Mouse (Mus musculus) frontal cortex, adult 2 months (tissue): ENCODE measurements around the gene Lonp2. TPM values are rescaled to one million over a fixed set of nuclear protein-coding genes. Genes with fewer than 3 reads are reported as not detected.
A peak's percentile ranks its signal among the peaks of the same experiment; 100 is the strongest.

ENCODE experiments used
- DNase-seq, 2 experiments: peaks; one replicate each; pipeline ENCODE4 v3.0.0; 2022; ENCODE audit warnings: low spot score in 1 of 2; ENCODE audit errors: extremely low spot score in 1 of 2
- polyA plus RNA-seq: library from polyadenylated mRNA; depleted of rRNA; stranded (reverse); fragments of >200 nt; gene quantifications from 2 replicates; pipeline ENCODE4 v1.2.3, GENCODE M21; 2012; rRNA removed

Gene Lonp2
- polyA plus RNA-seq, result 49.1 and 51.8 TPM in 2 replicates

DNA sequence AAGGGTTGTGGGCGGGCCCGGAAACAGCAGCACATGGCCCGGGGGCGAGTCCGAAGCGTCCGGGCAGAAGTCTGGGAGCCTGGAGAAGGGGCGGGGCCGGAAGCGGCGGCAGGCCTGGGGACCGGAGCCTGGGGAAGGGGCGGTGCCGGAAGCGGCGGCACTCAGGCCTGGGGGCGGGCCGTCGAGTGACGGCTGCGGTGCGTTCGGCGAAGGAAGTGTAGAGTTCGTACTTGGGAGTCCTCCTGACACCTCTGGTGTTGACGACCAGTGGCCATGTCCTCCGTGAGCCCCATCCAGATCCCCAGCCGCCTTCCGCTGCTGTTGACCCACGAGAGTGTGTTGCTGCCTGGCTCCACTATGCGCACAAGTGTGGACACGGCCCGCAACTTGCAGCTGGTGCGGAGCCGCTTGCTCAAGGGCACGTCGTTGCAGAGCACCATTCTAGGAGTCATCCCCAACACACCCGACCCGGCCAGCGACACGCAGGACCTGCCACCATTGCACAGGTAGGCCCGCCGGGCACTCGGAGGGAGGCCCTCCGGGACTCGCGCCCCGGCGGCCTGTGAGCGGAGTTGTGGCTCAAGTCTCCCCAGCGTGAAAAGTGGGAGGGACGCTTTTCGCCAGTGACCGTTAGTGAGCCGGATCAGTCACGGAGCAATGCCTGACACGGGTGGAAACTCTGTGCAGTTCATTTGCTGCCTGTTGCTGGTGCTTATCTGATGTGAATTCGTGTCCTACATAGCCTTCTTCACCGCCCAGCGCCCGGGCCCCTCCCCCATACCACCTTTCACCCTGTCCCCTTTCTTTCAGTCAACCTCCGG, at the start of gene Lonp2:
Gene Lonp2, plus strand, starts transcription at position 133 of the 821 bp plus-strand sequence.
- DNase-seq, result peak; percentile 94 to 97

DNA sequence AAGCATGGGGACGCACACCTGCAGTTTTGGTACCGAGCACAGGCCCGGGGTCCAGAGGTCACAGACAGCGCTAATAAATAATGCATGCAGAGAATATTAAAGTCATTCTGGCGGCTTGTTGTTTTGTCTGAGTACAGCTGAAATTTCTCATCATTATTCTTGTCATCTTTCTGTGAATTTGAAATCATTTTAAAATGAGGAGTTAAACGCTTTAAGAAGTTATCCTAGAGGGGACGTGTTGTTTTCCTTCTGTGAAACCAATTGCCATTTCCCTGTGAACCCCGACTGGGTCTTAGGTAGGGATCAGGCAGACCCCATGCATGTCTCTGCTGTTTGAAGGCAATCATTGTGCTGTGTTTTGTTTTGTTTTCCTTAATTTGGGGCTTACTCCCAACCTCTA, 46.3 kb upstream of the Lonp2 start:
- no peak for DNase-seq

DNA sequence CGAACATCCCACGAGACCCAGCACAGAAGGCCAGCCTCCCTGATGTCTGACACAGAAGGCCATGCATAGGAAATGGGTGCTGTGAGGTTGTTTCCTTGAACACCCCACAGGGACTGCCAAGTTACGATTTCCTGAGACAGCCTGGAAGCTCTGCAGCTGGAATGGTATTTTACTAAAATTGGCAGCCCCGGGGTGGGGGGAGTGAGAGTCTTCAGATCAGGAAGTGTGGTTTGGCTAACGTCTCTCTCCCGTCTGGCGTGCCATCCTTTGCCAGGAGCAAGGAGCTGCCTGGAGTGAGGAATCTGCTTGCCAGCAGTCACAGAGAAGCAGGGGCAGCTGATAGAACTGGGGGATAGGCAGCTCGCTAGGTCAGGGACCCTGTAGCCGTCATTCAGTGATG, 45.8 kb upstream of the Lonp2 start:
- DNase-seq, result peak; percentile 69 to 78

DNA sequence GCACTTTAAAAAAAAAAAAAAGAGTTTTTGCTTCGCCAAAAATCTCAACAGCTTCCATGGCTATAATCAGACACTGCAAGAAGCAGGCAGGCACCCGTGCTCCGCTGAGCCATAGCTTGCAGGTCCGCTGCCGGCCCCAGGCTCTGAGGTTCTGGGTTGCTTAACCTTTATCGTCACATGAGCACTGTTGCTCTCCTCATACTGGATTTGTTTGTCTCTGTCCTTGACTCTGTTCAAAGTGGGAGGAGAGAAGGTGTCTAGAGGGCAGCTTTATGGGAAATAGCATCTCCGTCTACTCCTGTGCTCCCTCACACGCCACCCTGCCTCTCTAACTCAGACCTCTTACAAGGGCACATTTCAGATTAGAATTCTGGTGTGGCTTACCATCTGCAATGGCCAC, 45.1 kb upstream of the Lonp2 start:
- DNase-seq, result no peak

DNA sequence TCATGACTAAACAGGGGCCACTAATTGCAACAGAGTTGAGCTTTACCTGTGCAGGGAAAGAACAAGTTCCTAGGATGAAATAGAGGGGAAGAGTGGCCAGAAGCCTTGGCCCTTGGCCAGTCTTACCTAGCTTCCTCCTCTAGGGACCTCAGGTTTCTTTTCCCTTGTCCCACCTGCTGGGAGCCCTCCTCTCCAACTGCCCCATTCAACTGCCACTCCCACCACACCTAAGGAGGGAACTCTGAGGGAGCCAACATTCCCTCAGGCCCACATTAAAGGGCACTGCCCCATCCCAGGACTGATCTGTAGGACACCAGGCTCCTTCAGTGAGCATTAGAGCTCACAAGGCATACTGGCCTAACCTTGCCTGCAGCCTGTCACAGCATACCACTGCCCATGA, 43.4 kb upstream of the Lonp2 start, which contains the start of gene Abcc12:
Gene Abcc12, minus strand, starts transcription at position 229 of the 400 bp plus-strand sequence.
- DNase-seq, result no peak

DNA sequence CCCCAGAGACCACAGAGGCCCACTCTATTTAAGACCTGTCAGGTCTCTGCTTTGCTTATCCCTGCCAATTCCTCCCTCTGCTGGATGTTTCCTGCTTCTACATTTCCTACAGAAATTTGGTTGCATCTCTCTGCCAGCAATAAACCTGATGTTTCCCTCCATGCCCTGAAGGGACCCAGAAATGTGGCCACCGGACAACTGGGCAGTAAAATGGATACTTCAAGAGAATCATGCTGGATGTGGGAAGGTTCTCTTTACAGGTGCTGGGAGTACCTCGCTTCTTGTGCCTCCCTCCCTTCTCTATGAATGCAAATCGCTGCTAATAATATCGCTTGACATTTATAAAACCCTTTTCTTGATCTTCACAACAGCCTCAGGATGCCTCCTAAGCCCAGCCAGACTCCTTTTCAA, 41.9 kb upstream of the Lonp2 start:
- peak in 1 of 2 experiments; percentile 52 for DNase-seq

DNA sequence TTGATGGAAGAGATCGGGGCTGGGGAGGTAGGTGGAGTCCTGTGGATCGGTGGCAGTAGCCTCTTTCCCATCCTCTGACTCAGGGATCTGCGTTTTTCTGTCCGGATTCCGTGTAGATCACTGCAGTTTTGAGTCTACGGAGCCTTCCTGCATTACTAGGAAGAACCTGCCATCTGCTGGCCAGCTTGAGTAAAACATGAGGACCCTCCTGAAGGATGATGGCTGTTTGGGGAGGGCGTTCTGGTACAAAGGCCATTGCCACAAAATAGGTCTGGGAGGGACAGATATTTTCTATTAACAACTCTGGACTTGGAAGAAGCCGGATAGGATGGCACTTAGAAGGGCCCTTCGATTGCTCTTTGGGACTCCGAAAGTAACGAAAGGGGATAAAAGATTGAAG, 38.7 kb upstream of the Lonp2 start:
- peak; percentile 73 to 95 for DNase-seq

DNA sequence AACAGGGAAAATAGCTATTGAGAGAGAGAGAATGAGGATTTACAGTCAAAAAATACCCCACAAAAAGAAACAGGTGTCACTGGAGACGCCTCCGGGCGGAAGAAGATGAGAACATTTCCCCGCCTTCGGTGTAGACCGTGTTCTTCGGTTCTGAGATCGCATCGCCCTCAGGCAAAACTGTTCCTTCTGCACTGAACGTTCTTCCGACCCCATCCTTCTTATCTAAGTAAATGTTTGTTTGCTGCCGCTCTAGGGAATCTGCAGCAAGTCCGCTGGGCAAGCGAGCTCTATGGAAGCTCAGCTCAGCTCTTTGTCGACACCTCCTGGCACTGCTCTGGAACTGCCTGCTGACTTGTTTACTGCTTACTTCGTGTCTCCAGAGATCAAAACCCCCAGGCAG, 38.3 kb upstream of the Lonp2 start:
- peak; percentile 69 to 86 for DNase-seq

DNA sequence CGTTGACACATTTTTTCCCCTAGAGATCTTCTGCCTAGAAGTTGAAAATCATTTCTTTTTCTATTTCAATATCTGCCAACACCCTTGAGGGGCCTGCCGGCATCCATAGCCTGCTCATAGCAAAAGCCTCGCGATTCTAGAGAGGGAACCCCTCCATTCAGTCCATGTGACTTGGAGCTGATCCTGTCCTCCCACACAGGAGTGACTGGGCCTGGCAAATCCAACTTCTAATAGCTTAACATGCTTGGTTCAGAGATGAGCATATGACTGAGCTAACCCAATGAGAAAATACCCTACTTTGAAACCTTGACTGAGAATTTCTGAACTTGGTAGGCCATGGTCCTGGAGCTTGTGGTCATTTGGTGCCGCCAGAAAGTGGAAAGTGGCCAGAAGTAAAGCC, 37.8 kb upstream of the Lonp2 start:
- DNase-seq, result no peak

DNA sequence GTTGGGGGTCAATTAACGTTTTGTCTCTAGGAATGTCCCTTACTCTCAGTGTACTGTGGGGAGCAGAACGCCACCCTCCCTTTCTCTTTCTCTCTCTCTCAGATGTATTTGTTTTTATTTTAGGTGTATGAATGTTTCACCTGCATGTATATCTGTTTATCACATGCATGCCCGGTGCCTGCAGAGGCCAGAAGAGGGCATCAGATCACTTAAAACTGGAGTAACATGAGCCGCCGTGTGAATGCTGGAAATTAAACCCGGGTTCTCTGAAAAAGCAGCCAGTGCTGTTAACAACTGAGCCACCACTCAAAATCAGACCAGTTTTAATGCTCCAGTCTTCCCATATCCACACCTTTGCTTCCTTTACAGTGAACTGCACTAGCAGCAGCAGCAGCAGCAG, 37.2 kb upstream of the Lonp2 start:
- DNase-seq, result no peak

DNA sequence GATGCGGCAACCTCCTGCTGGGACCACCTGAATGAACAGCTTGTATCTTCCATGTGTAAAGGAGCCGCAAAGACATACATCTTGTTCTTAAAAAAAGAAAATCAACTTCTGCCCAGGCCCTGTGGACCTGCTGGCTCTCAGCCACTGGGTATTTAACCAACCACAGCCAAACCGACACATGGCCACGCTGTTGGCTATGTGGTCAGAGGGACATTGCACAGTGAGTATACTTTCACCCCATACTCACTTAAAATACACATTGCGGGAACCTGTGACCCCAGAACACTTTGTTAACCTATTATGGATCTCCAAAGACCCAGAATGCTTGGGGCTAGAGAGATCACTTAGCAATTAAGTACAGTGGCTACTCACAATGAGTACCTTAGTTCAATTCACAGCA, 35.5 kb upstream of the Lonp2 start:
- DNase-seq, result no peak

DNA sequence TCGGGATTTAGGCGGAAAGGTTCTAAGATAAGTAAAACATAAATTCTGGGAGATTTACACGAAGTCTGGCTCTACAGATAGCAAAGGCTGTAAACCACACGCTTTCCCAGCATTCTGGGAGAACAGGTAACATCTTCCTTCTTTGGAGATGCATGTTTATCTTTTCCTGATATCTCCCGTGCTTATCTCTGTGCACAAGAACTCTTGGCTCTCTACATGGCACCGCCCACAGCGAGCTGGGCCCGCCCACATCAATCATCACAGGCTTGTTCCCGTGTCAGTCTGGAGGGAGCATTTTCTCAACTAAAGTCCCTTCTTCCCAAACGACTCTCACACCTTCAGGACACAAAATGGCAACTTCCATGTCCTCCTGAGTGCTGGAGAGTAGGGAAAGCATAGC, 30.7 kb upstream of the Lonp2 start:
- no peak for DNase-seq

DNA sequence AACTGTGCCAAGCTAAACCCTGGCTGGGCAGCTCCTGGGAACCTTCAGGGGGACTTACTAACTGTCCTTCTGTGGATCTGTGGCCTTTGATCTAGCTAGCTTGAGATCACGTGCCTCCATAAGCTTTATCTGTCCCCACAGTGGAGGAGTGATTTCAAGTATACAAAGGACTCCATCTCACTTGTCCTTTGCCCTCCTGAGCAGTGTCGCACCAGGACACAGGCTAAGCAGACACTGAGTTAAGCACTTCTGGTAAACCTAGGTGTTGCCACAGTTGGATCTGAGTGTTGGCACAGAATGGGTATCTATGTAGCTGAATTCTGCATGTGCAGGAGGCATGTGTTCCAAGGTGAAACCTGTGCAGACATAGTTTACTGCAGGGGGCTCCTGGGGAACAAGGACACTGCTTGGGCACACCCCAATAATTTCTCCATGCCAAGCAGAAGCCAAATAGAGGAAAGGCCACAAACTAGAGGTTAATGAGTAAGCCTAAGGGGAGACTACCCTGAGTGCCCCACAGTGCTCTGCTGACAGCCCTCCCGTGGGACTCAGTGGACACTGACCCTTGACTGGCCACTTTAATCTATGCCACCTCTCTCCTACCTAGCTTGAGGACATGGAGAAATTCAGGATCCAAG, 29.6 kb upstream of the Lonp2 start:
- DNase-seq, result no peak

DNA sequence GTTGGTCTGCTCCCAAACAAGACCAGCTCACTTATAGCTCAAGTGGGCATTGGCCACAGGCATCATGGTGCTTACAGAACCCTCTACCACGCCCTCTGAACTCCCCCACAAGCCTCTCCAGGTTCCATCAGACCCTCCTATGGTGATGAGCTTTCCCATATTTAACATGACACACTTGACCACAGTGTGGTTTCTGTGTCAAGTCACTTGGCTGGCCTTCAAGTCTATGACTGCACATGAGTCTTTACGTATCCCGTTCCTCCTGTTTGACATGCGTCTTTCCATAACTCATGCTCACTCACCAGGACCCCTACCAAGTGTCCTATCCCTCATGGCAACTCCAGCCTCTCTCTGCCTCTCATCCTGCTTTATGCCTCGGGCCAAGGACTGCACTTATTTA, 28.2 kb upstream of the Lonp2 start:
- DNase-seq, result no peak

DNA sequence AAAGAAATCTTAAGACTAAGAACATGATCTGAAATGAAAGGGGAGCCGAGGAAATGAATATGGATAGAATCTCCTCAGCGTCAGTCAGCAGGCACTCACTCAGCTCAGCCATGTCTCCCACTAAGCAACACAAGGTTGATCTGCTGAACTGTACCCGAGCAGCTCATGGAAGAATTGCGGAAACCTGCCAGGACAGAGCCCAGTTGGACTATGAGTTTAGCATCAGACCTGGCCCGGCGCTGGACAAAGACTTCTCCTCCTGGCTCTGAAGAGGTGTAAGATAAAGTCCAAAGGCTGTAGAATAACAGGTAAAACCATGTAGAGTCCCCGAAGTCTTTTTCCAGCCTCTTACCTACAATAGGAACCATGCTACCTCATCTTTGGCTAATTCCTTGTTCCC, 26.2 kb upstream of the Lonp2 start:
- no peak for DNase-seq

DNA sequence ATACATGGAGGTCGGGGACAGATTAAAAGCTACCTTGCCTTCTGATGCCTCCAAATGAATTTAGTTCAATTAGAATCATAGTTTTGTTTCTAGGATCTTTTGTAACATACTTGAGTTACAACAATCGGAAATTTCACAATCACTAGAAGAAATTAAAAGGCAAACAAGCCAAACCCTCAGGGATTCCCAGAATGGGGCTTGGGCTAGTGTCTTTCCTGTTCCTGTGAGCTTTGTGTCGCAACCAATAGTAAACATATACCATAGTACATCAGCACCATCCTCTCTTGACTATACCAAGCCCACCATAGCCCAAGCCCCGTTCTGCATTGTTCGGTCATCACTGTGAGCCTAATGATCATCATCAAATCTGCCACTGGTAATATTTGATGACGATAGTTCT, 24.5 kb upstream of the Lonp2 start:
- no peak for DNase-seq

DNA sequence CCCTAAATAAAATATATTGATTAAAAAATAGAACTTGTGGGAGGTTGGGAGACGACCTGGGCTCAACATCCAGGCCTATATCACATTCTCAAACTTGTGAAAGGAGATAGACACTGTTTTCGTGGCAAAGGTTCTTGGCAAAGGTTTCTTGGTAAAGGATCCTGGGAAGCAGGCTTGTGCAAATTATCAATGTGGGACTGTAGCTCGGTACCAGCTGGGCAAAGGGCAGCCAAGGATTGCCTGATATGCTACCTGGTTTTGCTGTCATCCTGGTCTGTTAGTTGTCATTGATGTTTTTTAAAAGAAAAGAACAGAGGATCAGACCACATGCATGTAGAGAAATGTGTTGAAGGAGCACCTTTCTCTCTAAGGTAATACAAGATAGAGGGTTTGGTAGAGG, 23.5 kb upstream of the Lonp2 start:
- no peak for DNase-seq

DNA sequence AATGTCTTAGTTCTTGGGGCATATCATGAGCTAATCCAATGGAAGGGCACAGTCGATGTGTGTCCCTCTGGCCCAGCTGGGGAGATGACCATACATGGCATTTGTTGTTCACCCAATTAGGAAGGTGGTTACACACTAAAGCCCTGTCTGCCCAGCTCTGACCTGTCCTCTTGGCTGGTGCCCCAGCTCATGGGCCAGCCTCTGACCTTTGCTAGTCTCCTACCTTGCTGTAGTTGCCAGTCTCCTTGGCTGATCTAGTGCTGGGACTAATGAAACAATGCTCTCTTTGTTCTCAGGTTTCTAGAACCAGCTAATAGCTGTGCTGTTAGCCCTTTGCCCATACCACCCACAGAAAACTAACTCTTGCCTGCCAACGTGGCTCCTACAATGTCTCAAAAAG, 20.7 kb upstream of the Lonp2 start:
- no peak for DNase-seq

DNA sequence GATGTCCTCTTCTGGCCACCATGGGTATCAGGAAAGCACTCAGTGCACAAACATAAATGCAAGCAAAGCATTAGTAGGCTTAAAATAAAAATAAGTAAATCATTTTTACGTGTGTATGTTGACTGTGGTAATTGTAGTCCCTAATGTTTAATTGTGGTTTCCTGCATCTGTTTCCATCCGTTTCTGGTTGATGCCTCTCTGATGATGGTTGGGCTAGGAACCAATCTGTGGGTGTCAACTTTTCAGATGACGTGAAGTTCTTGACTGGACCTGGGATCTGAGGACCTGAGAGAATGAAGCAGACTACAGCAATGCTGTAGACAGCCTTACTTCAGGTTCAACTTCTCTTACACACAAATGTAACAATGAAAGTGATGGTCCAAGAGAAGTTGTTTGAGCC, 19.2 kb upstream of the Lonp2 start:
- DNase-seq, result no peak

DNA sequence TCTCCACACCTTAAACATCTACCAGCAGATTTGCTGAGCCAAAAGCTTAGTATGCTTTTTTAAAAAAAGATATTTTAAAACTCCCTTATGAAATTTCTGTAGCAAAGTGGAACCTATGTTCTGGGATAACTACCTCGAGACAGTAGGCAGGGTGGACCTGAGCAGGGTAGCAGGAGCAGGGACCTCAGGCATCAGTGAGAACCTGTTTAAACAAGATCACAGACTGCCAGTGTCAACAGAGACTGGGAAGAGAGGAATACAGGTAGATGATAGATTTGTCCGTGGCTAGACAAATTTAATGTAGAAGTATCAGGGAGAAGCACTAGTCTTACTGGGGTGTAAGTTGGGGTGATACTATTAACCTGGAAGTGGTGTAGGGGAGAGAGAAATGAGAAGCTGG, 10.0 kb upstream of the Lonp2 start:
- no peak for DNase-seq

DNA sequence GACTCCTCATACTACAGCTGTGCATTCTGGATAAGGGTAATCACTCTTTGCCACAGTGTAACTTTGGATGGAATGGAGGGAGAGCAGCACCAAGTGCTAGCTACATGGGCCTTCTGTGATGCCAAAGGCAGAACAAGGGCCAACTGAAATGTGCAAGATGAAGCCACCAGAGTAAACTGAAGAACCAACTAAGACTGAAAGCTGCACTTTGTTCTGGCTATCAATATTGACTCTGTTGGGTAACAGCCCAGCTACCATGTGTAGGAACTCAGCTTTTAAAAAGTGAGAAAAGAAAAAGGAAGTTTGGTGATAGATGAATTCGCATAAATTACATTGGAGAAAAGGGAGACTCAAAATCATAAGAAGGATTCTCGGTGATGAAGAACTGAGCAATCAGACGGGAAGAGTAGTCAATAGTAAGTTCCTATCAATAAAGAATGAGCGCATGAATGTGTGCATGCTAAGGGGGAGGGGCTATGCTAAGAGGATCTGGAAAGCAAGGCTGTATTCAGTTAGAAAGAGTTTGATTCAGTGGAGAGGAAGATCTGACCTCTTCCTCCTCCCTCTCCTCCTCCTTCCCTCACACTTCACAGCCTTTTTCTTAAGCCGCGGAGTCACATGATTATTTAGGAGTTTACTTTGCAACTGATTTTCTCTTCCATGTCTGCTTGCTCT, 8.6 kb upstream of the Lonp2 start:
- no peak for DNase-seq
